ENCODE assay signal across 14 mouse cellular contexts in the genomic region with DNA sequence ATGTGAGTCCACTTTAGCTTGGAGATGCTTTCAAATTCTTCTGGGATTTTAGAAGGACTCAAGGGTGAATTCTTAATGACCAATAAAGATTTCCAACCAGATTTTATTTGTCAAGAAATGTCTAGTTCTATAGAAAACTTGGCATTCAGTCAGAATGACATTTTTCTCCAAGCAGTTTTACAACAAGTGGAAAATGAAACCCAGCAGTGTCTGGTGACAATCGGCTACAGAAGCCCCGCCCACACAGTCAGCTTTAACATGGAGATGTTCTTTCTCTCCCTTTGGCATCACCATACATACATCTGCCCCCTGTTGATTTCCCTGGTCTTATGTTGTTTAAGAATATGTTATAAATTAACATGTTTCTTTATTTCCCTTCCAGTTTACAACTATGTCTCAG.
"Had no signal": no experiment of that assay in that cellular context is flagged by ENCODE, and none has a peak within 500 bp of the region (broad histone marks: within the 10 kb centered on the region; RNA-seq: fewer than 3 reads in every experiment).

No protein-coding gene starts in this region.

- H3K4me3 ChIP-seq: limb, embryonic 12.5 days; midbrain, embryonic 10.5 days; myocyte; neural tube, embryonic 15.5 days had no signal

- H3K27me3 ChIP-seq: limb, embryonic 12.5 days; neural tube, embryonic 15.5 days had no signal

- H3K4me2 ChIP-seq: limb, embryonic 12.5 days; neural tube, embryonic 15.5 days had no signal

- H3K9ac ChIP-seq: limb, embryonic 12.5 days; liver, embryonic 14.5 days; neural tube, embryonic 15.5 days had no signal

- H3K36me3 ChIP-seq: neural tube, embryonic 15.5 days had no signal

- DNase-seq: kidney, adult 11 months; kidney, postnatal 14 days; layer of hippocampus, adult 9-11 months; layer of hippocampus, postnatal 36 days; lung, adult 18-20 months; lung, postnatal 4 days; midbrain, embryonic 14.5 days; thymus, postnatal 4 days had no signal

- H3K9me3 ChIP-seq: limb, embryonic 12.5 days; midbrain, embryonic 10.5 days; neural tube, embryonic 15.5 days had no signal

- H3K27ac ChIP-seq: limb, embryonic 12.5 days; liver, embryonic 14.5 days; midbrain, embryonic 10.5 days; neural tube, embryonic 15.5 days; stomach, postnatal 0 days had no signal
